Mouse (Mus musculus) ovary, postnatal 14 days (tissue): Measurements from ENCODE around the gene Ubxn6.

Source experiments
- DNase-seq: peaks from one replicate; pipeline ENCODE4 v3.0.0; 2022; ENCODE audit warnings: low spot score

Gene Ubxn6

GRCm38 (mm10) chr17:56054938-56055337 is 19.9 kb downstream of the Ubxn6 start:
- no peak for DNase-seq

GRCm38 (mm10) chr17:56051369-56051768 is 23.5 kb downstream of the Ubxn6 start:
- DNase-seq = no peak

GRCm38 (mm10) chr17:56040857-56041163 is 34.0 kb downstream of the Ubxn6 start:
- no peak for DNase-seq

- peak; percentile 90 for DNase-seq
Observed at GRCm38 (mm10) chr17:56040030-56040856, 34.6 kb downstream of the Ubxn6 start, which contains the start of gene Chaf1a. Gene Chaf1a (plus strand): TSS chr17:56040439.

GRCm38 (mm10) chr17:56039345-56039744 is 35.5 kb downstream of the Ubxn6 start:
- DNase-seq = no peak

GRCm38 (mm10) chr17:56038583-56039261 is 36.1 kb downstream of the Ubxn6 start:
- DNase-seq = no peak

GRCm38 (mm10) chr17:56036901-56037287 is 37.9 kb downstream of the Ubxn6 start:
- DNase-seq = no peak

- DNase-seq = peak; percentile 100
Observed at GRCm38 (mm10) chr17:56036176-56036900, 38.5 kb downstream of the Ubxn6 start, which contains the start of gene Sh3gl1. Gene Sh3gl1 (minus strand): TSS chr17:56036635.

GRCm38 (mm10) chr17:56035216-56035615 is 39.6 kb downstream of the Ubxn6 start:
- DNase-seq = no peak

GRCm38 (mm10) chr17:56034726-56035100 is 40.1 kb downstream of the Ubxn6 start:
- DNase-seq = no peak

- DNase-seq = no peak
Observed at GRCm38 (mm10) chr17:56034040-56034725, 40.6 kb downstream of the Ubxn6 start.

- DNase-seq = no peak
Observed at GRCm38 (mm10) chr17:56032831-56033230, 42.0 kb downstream of the Ubxn6 start.

- DNase-seq = no peak
Observed at GRCm38 (mm10) chr17:56032127-56032733, 42.6 kb downstream of the Ubxn6 start.

- DNase-seq = no peak
Observed at GRCm38 (mm10) chr17:56031431-56031830, 43.4 kb downstream of the Ubxn6 start.

GRCm38 (mm10) chr17:56030919-56031318 is 43.9 kb downstream of the Ubxn6 start:
- DNase-seq = no peak

- DNase-seq = no peak
Observed at GRCm38 (mm10) chr17:56030238-56030870, 44.5 kb downstream of the Ubxn6 start.

GRCm38 (mm10) chr17:56027801-56028441 is 46.9 kb downstream of the Ubxn6 start:
- DNase-seq = no peak

GRCm38 (mm10) chr17:56026881-56027280 is 47.9 kb downstream of the Ubxn6 start:
- DNase-seq = no peak

- DNase-seq = no peak
Observed at GRCm38 (mm10) chr17:56026303-56026702, 48.5 kb downstream of the Ubxn6 start.

- no peak for DNase-seq
Observed at GRCm38 (mm10) chr17:56024931-56025330, 49.9 kb downstream of the Ubxn6 start.

GRCm38 (mm10) chr17:56024476-56024875 is 50.4 kb downstream of the Ubxn6 start:
- no peak for DNase-seq
